Mouse (Mus musculus) ES-Bruce4 (cell line): ENCODE results near the gene Anxa11.

ENCODE experiments used
- CTCF ChIP-seq: IDR thresholded peaks from one replicate; pipeline ENCODE4 v1.8.1; 2011; ENCODE audit warnings: low read depth, low read length
- EP300 ChIP-seq: IDR thresholded peaks from 2 replicates; pipeline ENCODE4 v1.6.1; 2011; ENCODE audit warnings: low read depth, low read length; ENCODE audit not compliant: insufficient read depth

DNA sequence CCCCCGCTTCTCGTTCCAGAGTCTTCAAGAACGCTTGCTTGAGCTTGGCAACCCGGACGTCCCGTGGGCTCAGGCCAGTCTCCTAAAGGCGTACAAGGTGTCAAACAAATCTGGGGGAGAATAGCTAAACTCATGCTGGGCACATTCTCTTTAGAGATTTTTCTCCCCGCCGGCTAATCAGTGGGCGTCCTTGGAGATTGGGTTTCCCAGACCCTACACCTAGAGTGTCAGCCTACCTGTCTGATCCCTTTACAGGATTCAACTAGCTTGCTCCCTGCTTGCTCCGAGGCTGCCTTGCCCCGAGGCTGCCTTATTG lies 690 bp downstream of the Anxa11 start:
- TF ChIP-seq EP300 (no peak), CTCF (no peak)
